Mouse (Mus musculus) left cerebral cortex, postnatal 4 days (tissue): Measurements from ENCODE around the gene Vps13c. TPM values are rescaled to one million over a fixed set of nuclear protein-coding genes. Genes with fewer than 3 reads are reported as not detected.

ENCODE experiments used
- DNase-seq: peaks from one replicate; pipeline ENCODE4 v3.0.0-alpha.2; 2022
- intact Hi-C: fragments of 180-260 bp; cut with DNase I; formaldehyde crosslinking; loops from one replicate; pipeline ENCODE4 v1.15.1; 2025
- total RNA-seq, 2 experiments: library from RNA; stranded (reverse); gene quantifications; 2 replicates each; pipeline ENCODE4 v1.2.3; 2021

Vps13c gene
- total RNA-seq, 2 experiments from 2014 or later: 37.0 to 38.7 TPM

- intact Hi-C loops: no loop called here
- peak; percentile 16 for DNase-seq
These were observed 35.1 kb downstream of the Vps13c start for GRCm38 (mm10) chr9:67875337-67875736.

DNA sequence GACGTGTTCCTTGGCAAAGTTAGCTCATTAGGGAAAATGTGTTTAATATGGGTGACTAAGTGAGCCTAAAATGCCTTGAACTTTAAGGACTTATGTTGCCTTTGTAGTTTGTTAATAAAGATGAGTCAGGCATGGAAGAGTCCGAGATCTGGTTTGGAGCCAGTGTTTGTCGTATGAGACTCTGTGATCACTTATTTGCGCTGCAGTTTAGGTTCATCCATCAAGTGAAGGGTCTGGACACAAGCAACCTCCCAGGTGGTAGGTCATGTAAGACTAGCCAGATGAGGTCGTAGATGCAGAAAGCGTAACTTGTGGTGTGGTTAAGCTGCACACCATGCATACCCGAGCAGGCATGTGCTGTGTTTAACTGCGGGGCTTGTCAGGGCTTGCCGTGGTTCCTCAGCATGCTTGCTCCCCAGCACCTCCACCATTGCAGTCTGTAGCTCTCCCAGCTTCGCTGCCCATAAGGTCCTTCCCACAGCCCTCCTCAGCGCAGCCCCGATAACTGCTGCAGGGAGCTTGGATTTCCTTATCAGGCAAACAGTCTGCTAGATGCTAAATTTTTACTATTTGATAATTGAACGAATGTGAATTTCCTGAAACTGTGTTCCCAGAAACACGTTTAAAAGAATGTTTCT, 37.0 kb downstream of the Vps13c start:
- intact Hi-C loops: no loop called here
- no peak for DNase-seq

GRCm38 (mm10) chr9:67878197-67878769, 38.1 kb downstream of the Vps13c start:
- intact Hi-C loops: no loop called here
- no peak for DNase-seq

DNA sequence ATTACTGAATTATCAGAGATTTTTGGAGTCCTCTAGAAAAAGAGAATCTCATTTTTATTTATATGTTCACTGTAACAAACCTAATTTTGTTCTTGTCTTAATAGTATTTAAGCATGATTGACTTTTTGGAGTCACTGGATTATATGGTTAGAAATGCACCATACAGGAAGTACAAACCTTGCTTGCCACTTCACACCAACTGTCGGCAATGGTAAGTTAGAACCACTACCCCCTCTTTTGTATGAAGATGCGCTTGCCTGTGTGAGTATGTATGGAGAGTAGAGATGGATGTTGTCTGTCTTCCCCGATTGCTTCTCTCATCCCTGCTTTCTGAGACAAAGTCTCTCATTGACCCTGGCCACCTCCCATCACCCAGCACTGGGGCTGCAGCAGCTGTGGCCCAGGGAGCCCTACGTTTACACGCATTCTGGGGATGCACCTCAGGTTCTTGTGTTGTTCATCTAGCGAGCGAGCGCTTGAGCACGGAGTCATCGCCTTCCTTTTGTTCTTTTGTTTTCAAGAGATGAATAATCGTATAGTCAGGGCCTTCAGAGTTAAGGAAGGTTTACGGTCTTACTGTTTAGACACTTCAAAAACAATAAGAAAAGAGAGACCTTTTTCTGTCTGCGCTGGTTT, 43.3 kb downstream of the Vps13c start:
- intact Hi-C loops: no loop called here
- no peak for DNase-seq

DNA sequence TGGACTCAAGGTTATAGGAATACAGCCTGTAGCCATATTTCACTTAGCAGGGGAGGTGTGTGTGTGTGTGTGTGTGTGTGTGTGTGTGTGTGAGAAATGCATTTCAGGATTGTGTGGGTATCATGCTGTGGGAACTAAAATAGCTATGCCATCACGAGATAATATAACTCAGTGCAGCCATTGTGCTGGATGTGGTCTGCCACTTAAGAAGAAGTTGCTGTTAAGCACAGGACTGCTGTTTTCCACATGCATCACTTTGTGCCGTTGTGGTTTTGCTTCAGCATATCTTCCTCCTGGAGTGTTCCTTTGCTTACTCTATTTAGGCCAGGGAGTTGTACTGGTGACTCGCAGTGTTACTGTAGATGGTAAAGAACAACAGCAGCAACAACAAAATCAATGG, 43.9 kb downstream of the Vps13c start:
- intact Hi-C loops: no loop called here

DNA sequence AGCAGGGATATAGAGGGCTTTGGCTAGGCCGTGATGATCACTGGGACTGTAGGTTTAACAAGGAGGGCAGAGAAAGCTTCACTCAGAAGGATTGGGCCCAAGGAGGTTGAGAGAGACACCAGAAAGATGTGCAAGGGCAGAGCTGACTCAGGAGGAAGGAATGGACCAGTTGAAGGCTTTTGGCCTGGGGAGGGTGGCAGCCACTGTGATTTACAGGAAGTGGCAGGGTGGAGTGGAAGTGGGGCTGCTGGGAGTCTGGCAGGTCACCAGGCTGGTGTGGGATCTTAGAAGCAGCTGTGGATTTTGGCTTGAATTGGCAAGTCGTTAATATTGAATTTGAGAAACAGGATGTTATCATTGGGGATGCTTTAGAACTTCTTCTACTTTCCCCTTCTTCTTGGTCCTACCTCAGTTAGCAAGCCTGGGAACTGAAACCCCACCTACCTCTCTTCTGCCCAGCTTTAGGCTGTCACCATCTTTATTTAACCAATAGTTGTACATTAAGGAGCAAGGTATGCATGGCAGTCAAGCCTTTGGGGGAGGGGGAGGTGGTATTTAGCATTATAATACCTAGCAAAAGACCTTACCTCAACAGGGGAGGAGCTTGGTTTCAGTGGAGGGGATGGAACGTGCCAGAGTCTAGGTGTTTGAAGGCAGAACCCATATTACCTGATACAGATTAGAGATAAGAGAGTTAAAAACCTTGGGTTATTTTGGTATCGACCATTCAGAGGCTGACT, 47.0 kb downstream of the Vps13c start:
- no peak for DNase-seq
- intact Hi-C loops: no loop called here

More for the DNA sequence above, 43.9 kb downstream of the Vps13c start:
- DNase-seq: no peak

DNA sequence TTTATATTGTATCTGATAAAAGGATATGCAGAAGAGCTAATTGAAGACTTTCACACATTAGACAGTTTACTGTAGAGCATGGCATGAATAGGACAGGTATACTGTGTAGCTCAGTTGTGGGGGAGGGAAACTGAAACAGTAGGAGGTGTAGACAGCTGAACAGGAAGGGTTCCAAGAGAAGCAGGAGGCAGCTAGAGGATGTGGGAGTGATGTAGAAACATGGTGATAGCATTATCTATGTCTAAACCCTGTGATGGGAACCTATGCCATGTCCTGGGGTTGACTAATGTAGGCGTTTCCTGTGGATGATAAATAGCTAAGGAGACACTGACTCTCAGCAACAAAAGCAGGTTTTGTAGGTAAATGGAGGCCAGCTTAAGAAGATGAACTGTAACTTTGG, 53.3 kb downstream of the Vps13c start:
- no peak for DNase-seq
- intact Hi-C loops: no loop called here

DNA sequence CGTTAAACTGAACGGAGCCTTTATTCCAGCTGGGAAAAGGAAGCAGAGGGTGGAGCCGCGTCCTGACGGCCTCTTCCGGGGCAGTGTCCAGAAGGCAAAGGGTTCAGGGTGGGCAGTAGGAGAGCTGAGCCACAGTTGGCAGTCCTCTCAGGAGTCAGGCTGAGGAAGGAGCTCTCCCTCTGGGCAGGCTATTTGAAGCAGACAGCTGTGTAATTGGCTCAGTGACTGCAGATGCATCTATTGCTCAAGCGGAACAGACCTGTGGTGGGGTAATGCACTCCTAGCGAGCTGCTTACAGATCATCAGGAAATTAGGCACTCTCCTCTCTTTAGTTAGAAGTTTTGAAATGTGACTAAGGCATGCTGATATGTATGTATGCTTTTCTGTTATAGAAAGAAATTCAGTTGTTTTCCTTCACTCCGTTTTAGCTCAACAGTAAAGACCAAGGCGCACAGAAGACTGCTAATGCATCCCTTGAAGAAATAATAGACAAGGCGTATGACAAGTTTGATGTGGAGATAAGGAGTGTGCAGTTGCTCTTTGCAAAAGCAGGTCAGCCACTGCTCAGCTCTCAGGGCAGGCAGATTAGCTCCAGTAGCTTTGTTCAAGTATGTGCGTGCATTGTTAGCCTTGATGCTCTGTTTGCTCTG, 56.6 kb downstream of the Vps13c start:
- DNase-seq: no peak
- intact Hi-C loops: no loop called here

DNA sequence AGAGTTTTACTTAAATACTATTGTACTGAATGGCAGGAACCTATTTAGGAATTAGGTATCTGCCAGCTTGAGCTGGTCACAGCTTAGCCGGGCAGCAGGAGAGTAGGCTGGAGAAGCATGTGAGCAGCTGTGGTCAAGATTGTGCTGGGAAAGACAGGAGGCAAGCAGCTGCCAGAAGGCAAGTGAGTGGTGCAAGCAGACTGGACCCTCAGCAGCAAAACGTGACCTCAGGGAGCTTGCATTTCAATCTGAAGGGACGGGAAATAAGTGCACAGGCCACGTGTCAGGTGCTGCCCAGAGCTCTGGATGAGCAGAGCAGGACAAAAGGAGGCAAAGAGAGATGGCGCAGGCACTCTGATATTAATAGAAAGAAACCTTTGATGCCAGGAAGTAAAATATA, 60.2 kb downstream of the Vps13c start:
- DNase-seq: no peak
- intact Hi-C loops: no loop called here

DNA sequence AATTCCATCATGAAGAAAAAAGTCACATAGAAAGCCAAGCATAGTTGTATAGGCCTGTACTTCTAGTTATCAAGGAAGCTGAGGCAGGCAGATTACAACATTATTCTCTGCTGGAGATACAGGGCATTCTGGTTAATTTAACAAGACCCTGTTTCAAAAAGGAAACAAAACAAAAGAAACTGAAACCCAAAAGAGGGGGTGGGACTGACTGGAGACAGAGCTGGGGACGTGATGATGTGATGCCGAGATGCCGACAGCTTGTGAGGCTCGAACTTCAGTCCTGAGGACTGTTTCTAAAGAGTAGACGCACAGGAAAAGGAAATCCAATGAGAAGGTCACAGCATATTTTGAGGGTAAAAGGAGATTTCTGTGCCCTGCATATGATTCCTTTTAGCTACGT, 64.2 kb downstream of the Vps13c start:
- DNase-seq: no peak

DNA sequence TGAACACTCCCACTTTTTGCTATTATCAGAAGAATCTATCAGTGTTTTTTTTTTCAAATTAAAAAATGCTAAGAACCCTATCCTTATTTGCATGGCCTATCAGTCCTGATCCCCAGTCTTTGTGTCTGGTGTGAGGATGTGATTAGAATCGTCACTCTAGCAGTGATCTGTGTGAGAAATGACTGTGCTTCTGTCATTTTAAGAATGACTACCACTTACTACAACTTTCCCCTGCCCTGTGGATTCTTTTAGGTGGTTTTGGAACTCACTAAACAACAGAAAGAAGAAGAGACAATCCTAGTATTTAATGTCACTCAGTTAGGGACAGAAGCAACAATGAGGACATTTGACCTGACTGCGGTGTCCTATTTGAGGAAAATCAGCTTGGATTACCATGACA, 65.3 kb downstream of the Vps13c start:
- DNase-seq: no peak
- intact Hi-C loops: no loop called here

More for the DNA sequence above, 64.2 kb downstream of the Vps13c start:
- intact Hi-C loops: no loop called here

- no peak for DNase-seq
- intact Hi-C loops: no loop called here
These were observed 74.5 kb downstream of the Vps13c start for GRCm38 (mm10) chr9:67914681-67915080.

- DNase-seq: no peak
- intact Hi-C loops: no loop called here
These were observed 82.2 kb downstream of the Vps13c start for GRCm38 (mm10) chr9:67922350-67922749.

DNA sequence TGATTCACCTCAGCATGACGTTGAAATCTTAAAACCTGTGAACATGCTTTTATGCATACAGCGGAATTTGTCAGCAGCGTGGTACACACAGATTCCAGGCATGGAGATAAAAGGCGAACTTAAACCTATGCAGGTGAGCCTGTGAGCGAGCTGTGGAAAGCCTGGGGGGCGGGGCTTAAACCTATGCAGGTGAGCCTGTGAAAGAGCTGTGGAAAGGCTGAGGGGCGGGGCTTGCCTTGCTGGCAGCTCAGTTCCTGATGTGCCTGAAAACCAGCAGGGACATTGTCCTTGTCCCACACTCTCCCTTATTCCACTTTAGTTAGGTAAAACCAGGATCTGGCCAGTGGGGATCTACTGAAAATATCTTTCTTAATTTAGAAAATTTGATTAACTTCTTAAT, 90.4 kb downstream of the Vps13c start:
- no peak for DNase-seq
- intact Hi-C loops: no loop called here

DNA sequence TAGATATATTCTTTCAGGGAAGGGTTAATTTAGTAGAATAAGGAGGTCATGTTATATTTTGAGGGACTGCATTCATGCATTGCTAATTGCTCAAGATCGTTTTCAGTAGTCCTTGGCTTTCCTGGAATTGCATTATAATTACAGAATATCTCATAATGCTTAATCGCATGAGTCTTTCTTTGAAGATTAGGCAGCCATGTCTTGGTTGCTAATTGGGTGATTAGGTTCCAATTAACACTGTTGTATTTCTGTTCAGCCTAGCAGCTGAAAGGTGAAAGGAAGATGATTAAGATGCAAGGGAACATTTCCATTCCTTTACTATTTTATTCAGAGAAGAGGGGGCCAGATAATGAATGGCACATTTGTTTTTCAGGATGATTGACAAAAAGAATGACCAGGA, 97.1 kb downstream of the Vps13c start:
- intact Hi-C loops: no loop called here
- no peak for DNase-seq

GRCm38 (mm10) chr9:67955466-67956010, 115.3 kb downstream of the Vps13c start:
- intact Hi-C loops: no loop called here
- DNase-seq: no peak

DNA sequence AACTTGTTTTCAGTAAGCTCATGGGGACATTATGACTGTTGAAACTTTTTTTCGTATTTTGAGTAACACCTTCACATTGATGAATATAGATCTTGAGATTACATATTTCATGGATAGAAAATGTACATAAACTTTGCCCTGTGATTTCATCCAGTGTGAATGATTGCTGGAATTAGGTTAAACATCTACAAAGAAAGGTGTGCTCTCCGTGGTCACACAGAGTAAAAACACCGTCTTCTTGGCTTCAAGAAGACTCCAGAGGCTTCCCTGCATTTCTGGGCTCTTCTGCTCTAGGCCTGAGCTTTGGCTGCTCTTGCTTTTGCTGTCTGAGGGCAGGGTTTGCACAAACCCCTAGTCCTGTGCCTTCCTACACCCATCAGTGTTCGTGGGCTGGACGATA, 121.8 kb downstream of the Vps13c start:
- intact Hi-C loops: no loop called here
- DNase-seq: no peak

DNA sequence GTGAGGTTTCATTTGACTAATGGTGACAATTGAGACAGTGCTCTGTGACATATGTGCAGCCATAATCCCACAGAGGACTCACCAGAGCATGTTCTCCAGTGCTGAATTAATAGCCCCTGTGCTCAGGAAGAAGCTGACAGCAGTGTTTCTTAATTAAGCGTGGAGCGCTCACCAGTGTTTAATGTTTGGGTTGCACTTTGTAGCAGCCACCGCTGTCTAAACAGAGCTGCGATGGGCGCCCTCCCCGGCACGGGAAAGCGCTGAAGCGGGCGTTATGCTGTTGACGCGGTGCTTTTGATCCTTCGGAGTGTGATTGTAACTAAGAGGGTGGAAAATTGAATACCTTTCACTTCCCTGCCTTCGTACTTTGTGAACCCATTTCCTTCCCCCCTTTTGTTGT, 125.7 kb downstream of the Vps13c start:
- intact Hi-C loops: no loop called here
- DNase-seq: no peak

GRCm38 (mm10) chr9:67967011-67967410, 126.8 kb downstream of the Vps13c start:
- intact Hi-C loops: no loop called here
- DNase-seq: no peak

DNA sequence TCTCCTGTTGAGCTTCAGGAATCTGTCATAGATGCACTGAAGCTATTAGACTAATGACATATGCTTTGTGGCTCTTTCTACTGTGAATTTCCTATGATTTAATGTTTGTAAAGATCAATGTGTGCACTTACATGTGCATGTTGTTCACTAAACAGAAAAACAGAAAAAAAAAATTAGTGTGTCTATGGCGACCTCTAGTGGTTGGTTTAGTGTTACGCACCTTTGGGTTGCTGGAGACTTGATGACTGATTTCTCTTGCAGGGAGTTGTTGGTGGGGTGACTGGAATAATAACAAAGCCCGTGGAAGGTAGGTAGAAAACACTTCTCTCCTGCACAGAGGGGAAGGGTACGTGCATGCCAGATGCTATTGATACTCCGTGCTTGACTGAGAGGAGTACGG, 133.3 kb downstream of the Vps13c start:
- DNase-seq: no peak

GRCm38 (mm10) chr9:67975491-67975890, 135.3 kb downstream of the Vps13c start:
- DNase-seq: no peak
- intact Hi-C loops: loop anchor here (10.0 kb wide), 1 partner anchor 291 kb away; no protein-coding TSS in a partner anchor

More for the DNA sequence above, 133.3 kb downstream of the Vps13c start:
- intact Hi-C loops: loop anchor here (5.0 to 10.0 kb wide), 2 partner anchors 141 to 289 kb away; partner anchors contain the start of gene C2cd4a
